In genomic region chr10:39185545-39185906, GRCm38 (mm10) we compare ENCODE assay signal across 22 mouse cellular contexts. TPM values are rescaled to one million over a fixed set of nuclear protein-coding genes. Genes with fewer than 3 reads are reported as not detected.
DNase-seq lines count a peak whose midpoint lies in the region; ATAC-seq and TF ChIP-seq lines count a peak whose summit lies in the region.
"Had no signal": no experiment of that assay in that cellular context is flagged by ENCODE, and none has a peak within 500 bp of the region (broad histone marks: within the 10 kb centered on the region; RNA-seq: fewer than 3 reads in every experiment).

No protein-coding gene starts in this region.

- H3K4me2 ChIP-seq in forebrain, embryonic 16.5 days (ENCODE audit: low read length), result no peak overlapping the region
- H3K4me2 ChIP-seq in forebrain, embryonic 13.5 days, result no peak overlapping the region
- H3K4me2 ChIP-seq in hindbrain, postnatal 0 days (ENCODE audit: low read depth, low read length), result no peak overlapping the region
- no peak overlapping the region for H3K4me2 ChIP-seq in hindbrain, embryonic 11.5 days (replicated peaks; ENCODE audit: low read depth, low read length)
- H3K4me2 ChIP-seq in lung, embryonic 15.5 days, result no peak overlapping the region
- H3K4me2 ChIP-seq in embryonic facial prominence, embryonic 15.5 days (replicated peaks), result no peak overlapping the region
- H3K4me2 ChIP-seq: embryonic facial prominence, embryonic 13.5 days; intestine, embryonic 15.5 days had no signal

- 55% methylated on average over 4 of the region's 4 CpGs for WGBS in forebrain, embryonic 16.5 days
- WGBS in forebrain, embryonic 13.5 days, result 83% methylated on average over 4 of the region's 4 CpGs
- WGBS in hindbrain, postnatal 0 days, result 65% methylated on average over 4 of the region's 4 CpGs
- WGBS in hindbrain, embryonic 11.5 days, result 81% methylated on average over 4 of the region's 4 CpGs
- WGBS in lung, embryonic 15.5 days, result 58% methylated on average over 4 of the region's 4 CpGs
- WGBS in lung, adult 2 months, result 63% methylated on average over 4 of the region's 4 CpGs
- 68% methylated on average over 4 of the region's 4 CpGs for WGBS in embryonic facial prominence, embryonic 15.5 days

- H3K27ac ChIP-seq in forebrain, embryonic 16.5 days (ENCODE audit: low read length), result no peak overlapping the region
- H3K27ac ChIP-seq in forebrain, embryonic 13.5 days, result no peak overlapping the region
- H3K27ac ChIP-seq in hindbrain, postnatal 0 days, result peak overlapping the region; percentile 41; the same call in 1 of the 2 replicates
- no peak overlapping the region for H3K27ac ChIP-seq in hindbrain, embryonic 11.5 days (ENCODE audit: low read depth, low read length)
- peak overlapping the region; percentile 77 for H3K27ac ChIP-seq in lung, embryonic 15.5 days
- H3K27ac ChIP-seq in embryonic facial prominence, embryonic 15.5 days (replicated peaks), result peak overlapping the region; percentile 51
- H3K27ac ChIP-seq: embryonic facial prominence, embryonic 13.5 days; heart, embryonic 10.5 days; intestine, embryonic 15.5 days had no signal

- DNase-seq in hindbrain, postnatal 0 days (ENCODE audit: low spot score), result no peak
- no peak for DNase-seq in hindbrain, embryonic 11.5 days (ENCODE audit: low spot score)
- DNase-seq in lung, adult 2 months, result no peak
- DNase-seq: adrenal gland, postnatal 14 days; cerebellum, adult 11-12 months; cerebellum, adult 9-10 months; cerebellum, postnatal 25 days; gastrocnemius, postnatal 10 days; heart, adult 18-20 months; heart, postnatal 10 days; heart, postnatal 4 days had no signal

- H3K27me3 ChIP-seq in forebrain, embryonic 16.5 days (replicated peaks; ENCODE audit: control insufficient read depth, insufficient read depth, low read length), result no peaks in the 10 kb centered on the region
- no peaks in the 10 kb centered on the region for H3K27me3 ChIP-seq in forebrain, embryonic 13.5 days
- no peaks in the 10 kb centered on the region for H3K27me3 ChIP-seq in hindbrain, postnatal 0 days (ENCODE audit: insufficient read depth, low read length)
- no peaks in the 10 kb centered on the region for H3K27me3 ChIP-seq in hindbrain, embryonic 11.5 days (ENCODE audit: control insufficient read depth, insufficient read depth, low read length)
- no peaks in the 10 kb centered on the region for H3K27me3 ChIP-seq in lung, embryonic 15.5 days
- no peaks in the 10 kb centered on the region for H3K27me3 ChIP-seq in embryonic facial prominence, embryonic 15.5 days
- H3K27me3 ChIP-seq: CH12.LX; embryonic facial prominence, embryonic 13.5 days; intestine, embryonic 15.5 days; Patski had no signal

- ATAC-seq in forebrain, embryonic 16.5 days, result peak; percentile 13; the same call in 1 of the 2 replicates
- no peak; the same call in 1 of the 2 replicates for ATAC-seq in forebrain, embryonic 13.5 days
- no peak for ATAC-seq in hindbrain, postnatal 0 days
- no peak for ATAC-seq in hindbrain, embryonic 11.5 days (ENCODE audit: low FRiP score)
- ATAC-seq in lung, embryonic 15.5 days (ENCODE audit: borderline replicate concordance, extremely low read depth, low FRiP score, low TSS enrichment), result peak; percentile 78; the same call in 1 of the 2 replicates
- ATAC-seq in embryonic facial prominence, embryonic 15.5 days (ENCODE audit: insufficient number of reproducible peaks, low FRiP score, low TSS enrichment, low read depth), result no peak
- ATAC-seq: activated CD4-positive, CD25-positive, alpha-beta regulatory T cell, adult 4 months; Patski had no signal

- TF ChIP-seq CTCF in hindbrain, postnatal 0 days (IDR thresholded peaks at IDR 0.05; ENCODE audit: low read depth), result no peak
- TF ChIP-seq CTCF in lung, adult 2 months (IDR thresholded peaks at IDR 0.05; ENCODE audit: insufficient read depth, low read length), result no peak

- peaks cover 9% of the 10 kb centered on the region for H3K4me1 ChIP-seq in forebrain, embryonic 16.5 days (replicated peaks; ENCODE audit: control insufficient read depth, insufficient read depth, low read length)
- peaks cover 5% of the 10 kb centered on the region; the same call in 1 of the 2 replicates for H3K4me1 ChIP-seq in forebrain, embryonic 13.5 days
- no peaks in the 10 kb centered on the region for H3K4me1 ChIP-seq in hindbrain, postnatal 0 days (ENCODE audit: insufficient read depth, low read length)
- no peaks in the 10 kb centered on the region for H3K4me1 ChIP-seq in hindbrain, embryonic 11.5 days (replicated peaks; ENCODE audit: control insufficient read depth, insufficient read depth, low read length)
- peaks cover 14% of the 10 kb centered on the region; the same call in 1 of the 2 replicates for H3K4me1 ChIP-seq in lung, embryonic 15.5 days
- no peaks in the 10 kb centered on the region for H3K4me1 ChIP-seq in lung, adult 2 months (ENCODE audit: control insufficient read depth, insufficient read depth, low read length)
- peaks cover 17% of the 10 kb centered on the region for H3K4me1 ChIP-seq in embryonic facial prominence, embryonic 15.5 days
- H3K4me1 ChIP-seq: heart, embryonic 10.5 days; intestine, embryonic 15.5 days had no signal

- H3K9ac ChIP-seq in forebrain, embryonic 16.5 days (replicated peaks; ENCODE audit: low read depth, low read length), result no peak overlapping the region
- H3K9ac ChIP-seq in forebrain, embryonic 13.5 days, result no peak overlapping the region
- no peak overlapping the region for H3K9ac ChIP-seq in hindbrain, postnatal 0 days (replicated peaks; ENCODE audit: low read length)
- no peak overlapping the region for H3K9ac ChIP-seq in hindbrain, embryonic 11.5 days (ENCODE audit: low read depth, low read length)
- H3K9ac ChIP-seq in lung, embryonic 15.5 days, result no peak overlapping the region
- no peak overlapping the region for H3K9ac ChIP-seq in embryonic facial prominence, embryonic 15.5 days
- H3K9ac ChIP-seq: embryonic facial prominence, embryonic 13.5 days; intestine, embryonic 15.5 days had no signal

- H3K9me3 ChIP-seq in forebrain, embryonic 16.5 days (ENCODE audit: control insufficient read depth, low read length), result no peaks in the 10 kb centered on the region
- no peaks in the 10 kb centered on the region for H3K9me3 ChIP-seq in forebrain, embryonic 13.5 days (replicated peaks)
- H3K9me3 ChIP-seq in hindbrain, postnatal 0 days (ENCODE audit: low read length), result no peaks in the 10 kb centered on the region
- no peaks in the 10 kb centered on the region for H3K9me3 ChIP-seq in hindbrain, embryonic 11.5 days (ENCODE audit: control insufficient read depth, low read length)
- no peaks in the 10 kb centered on the region for H3K9me3 ChIP-seq in lung, embryonic 15.5 days
- no peaks in the 10 kb centered on the region for H3K9me3 ChIP-seq in embryonic facial prominence, embryonic 15.5 days (replicated peaks)
- H3K9me3 ChIP-seq: embryonic facial prominence, embryonic 13.5 days; heart, embryonic 10.5 days; intestine, embryonic 15.5 days had no signal

- TF ChIP-seq POLR2A in lung, adult 2 months (IDR thresholded peaks at IDR 0.05; ENCODE audit: borderline replicate concordance, extremely low read depth, low read depth, low read length), result no peak

- no peaks in the 10 kb centered on the region for H3K36me3 ChIP-seq in forebrain, embryonic 16.5 days (ENCODE audit: control insufficient read depth, insufficient read depth)
- no peaks in the 10 kb centered on the region for H3K36me3 ChIP-seq in forebrain, embryonic 13.5 days (ENCODE audit: poor library complexity, severe bottlenecking)
- H3K36me3 ChIP-seq in hindbrain, postnatal 0 days (ENCODE audit: insufficient read depth, low read length), result no peaks in the 10 kb centered on the region
- no peaks in the 10 kb centered on the region for H3K36me3 ChIP-seq in hindbrain, embryonic 11.5 days (ENCODE audit: control insufficient read depth, insufficient read depth, low read length)
- H3K36me3 ChIP-seq in lung, embryonic 15.5 days, result no peaks in the 10 kb centered on the region
- no peaks in the 10 kb centered on the region for H3K36me3 ChIP-seq in embryonic facial prominence, embryonic 15.5 days
- H3K36me3 ChIP-seq: embryonic facial prominence, embryonic 13.5 days; heart, embryonic 10.5 days; intestine, embryonic 15.5 days had no signal

- H3K4me3 ChIP-seq in forebrain, embryonic 16.5 days (replicated peaks; ENCODE audit: low read length), result no peak overlapping the region
- H3K4me3 ChIP-seq in forebrain, embryonic 13.5 days, result no peak overlapping the region
- H3K4me3 ChIP-seq in hindbrain, postnatal 0 days (ENCODE audit: low read length), result no peak overlapping the region
- no peak overlapping the region for H3K4me3 ChIP-seq in hindbrain, embryonic 11.5 days (ENCODE audit: low read depth, low read length)
- H3K4me3 ChIP-seq in lung, embryonic 15.5 days, result no peak overlapping the region
- H3K4me3 ChIP-seq in lung, adult 2 months (replicated peaks; ENCODE audit: extremely low read depth, low read depth, low read length), result no peak overlapping the region
- H3K4me3 ChIP-seq in embryonic facial prominence, embryonic 15.5 days (replicated peaks), result no peak overlapping the region
- H3K4me3 ChIP-seq: embryonic facial prominence, embryonic 13.5 days; erythroblast, embryonic 14.5 days; heart, embryonic 10.5 days; intestine, embryonic 15.5 days had no signal

RNA-seq across cellular contexts. Expression of gene Ccn6, which starts 21.9 kb away (rescaled TPM):
- 0.38 and 0.67 TPM in 2 replicates for polyA plus RNA-seq in forebrain, embryonic 16.5 days (2015; fragmentation: Nextera tagmentation; extraction: Ambion mirVana)
- polyA plus RNA-seq in forebrain, embryonic 13.5 days (2015; fragmentation: Nextera tagmentation; extraction: Ambion mirVana), result 0.28 TPM in 1 of 2 replicates, not detected in the other
- 0.65 and 2.0 TPM in 2 replicates for total RNA-seq in hindbrain, postnatal 0 days (2014; rRNA removed)
- polyA plus RNA-seq in hindbrain, postnatal 0 days (2015; fragmentation: Nextera tagmentation; extraction: Ambion mirVana), result 0.35 and 0.49 TPM in 2 replicates
- 0.15 and 0.31 TPM in 2 replicates for polyA plus RNA-seq in hindbrain, embryonic 11.5 days (2014; fragmentation: Nextera tagmentation; extraction: Ambion mirVana)
- 0.21 and 0.40 TPM in 2 replicates for polyA plus RNA-seq in lung, embryonic 15.5 days (2015; fragmentation: Nextera tagmentation; extraction: Ambion mirVana)
- 0.20 and 0.25 TPM in 2 replicates for polyA plus RNA-seq in lung, adult 2 months (2012; rRNA removed)
- polyA plus RNA-seq in embryonic facial prominence, embryonic 15.5 days (2015; fragmentation: Nextera tagmentation; extraction: Ambion mirVana), result 0.61 and 0.62 TPM in 2 replicates
- total RNA-seq: CH12.LX; heart, adult 18-20 months; heart, postnatal 10 days; heart, postnatal 4 days had no signal
- polyA plus RNA-seq: activated CD4-positive, CD25-positive, alpha-beta regulatory T cell, adult 4 months; erythroblast, embryonic 14.5 days had no signal

RNA-seq across cellular contexts. Expression of gene Tube1, which starts 51.8 kb away (rescaled TPM):
- 11.7 and 12.6 TPM in 2 replicates for polyA plus RNA-seq in forebrain, embryonic 16.5 days (2015; fragmentation: Nextera tagmentation; extraction: Ambion mirVana)
- 14.4 and 18.5 TPM in 2 replicates for polyA plus RNA-seq in forebrain, embryonic 13.5 days (2015; fragmentation: Nextera tagmentation; extraction: Ambion mirVana)
- total RNA-seq in hindbrain, postnatal 0 days (2014; rRNA removed), result 3.3 and 3.8 TPM in 2 replicates
- polyA plus RNA-seq in hindbrain, postnatal 0 days (2015; fragmentation: Nextera tagmentation; extraction: Ambion mirVana), result 3.6 and 3.7 TPM in 2 replicates
- polyA plus RNA-seq in hindbrain, embryonic 11.5 days (2014; fragmentation: Nextera tagmentation; extraction: Ambion mirVana), result 22.7 and 23.4 TPM in 2 replicates
- polyA plus RNA-seq in lung, embryonic 15.5 days (2015; fragmentation: Nextera tagmentation; extraction: Ambion mirVana), result 18.8 and 20.2 TPM in 2 replicates
- 0.90 and 1.0 TPM in 2 replicates for polyA plus RNA-seq in lung, adult 2 months (2012; rRNA removed)
- 14.3 and 15.6 TPM in 2 replicates for polyA plus RNA-seq in embryonic facial prominence, embryonic 15.5 days (2015; fragmentation: Nextera tagmentation; extraction: Ambion mirVana)

RNA-seq across cellular contexts. Expression of gene Fam229b, which starts 51.8 kb away (rescaled TPM):
- polyA plus RNA-seq in forebrain, embryonic 16.5 days (2015; fragmentation: Nextera tagmentation; extraction: Ambion mirVana), result 27.8 and 28.6 TPM in 2 replicates
- polyA plus RNA-seq in forebrain, embryonic 13.5 days (2015; fragmentation: Nextera tagmentation; extraction: Ambion mirVana), result 26.2 and 27.4 TPM in 2 replicates
- 18.0 and 22.8 TPM in 2 replicates for total RNA-seq in hindbrain, postnatal 0 days (2014; rRNA removed)
- 43.8 and 45.9 TPM in 2 replicates for polyA plus RNA-seq in hindbrain, postnatal 0 days (2015; fragmentation: Nextera tagmentation; extraction: Ambion mirVana)
- polyA plus RNA-seq in hindbrain, embryonic 11.5 days (2014; fragmentation: Nextera tagmentation; extraction: Ambion mirVana), result 14.4 and 20.2 TPM in 2 replicates
- 10.4 and 12.0 TPM in 2 replicates for polyA plus RNA-seq in lung, embryonic 15.5 days (2015; fragmentation: Nextera tagmentation; extraction: Ambion mirVana)
- 1.2 and 2.7 TPM in 2 replicates for polyA plus RNA-seq in lung, adult 2 months (2012; rRNA removed)
- 14.4 and 15.3 TPM in 2 replicates for polyA plus RNA-seq in embryonic facial prominence, embryonic 15.5 days (2015; fragmentation: Nextera tagmentation; extraction: Ambion mirVana)
- polyA plus RNA-seq: erythroblast, embryonic 14.5 days had no signal

Comparison
In these comparisons a context has a peak if more than half of its experiments do, and no peak if none do; other contexts are left out.
1. ATAC-seq: peak in forebrain, embryonic 16.5 days (single experiment) and lung, embryonic 15.5 days (single experiment); none in forebrain, embryonic 13.5 days (single experiment), hindbrain, postnatal 0 days (single experiment), hindbrain, embryonic 11.5 days (single experiment) and embryonic facial prominence, embryonic 15.5 days (single experiment).
2. H3K27ac ChIP-seq: peak in hindbrain, postnatal 0 days (single experiment), lung, embryonic 15.5 days (single experiment) and embryonic facial prominence, embryonic 15.5 days (single experiment); none in forebrain, embryonic 16.5 days (single experiment), forebrain, embryonic 13.5 days (single experiment) and hindbrain, embryonic 11.5 days (single experiment).